Mouse (Mus musculus) olfactory bulb, adult 2 months (tissue): Measurements from ENCODE around the gene Syce3.
"Not testable (repeated sequence)": the region's sequence is repeated elsewhere in the genome, so short reads cannot be mapped to it uniquely, and the experiment has no call there.

Experiments used
- CTCF ChIP-seq: fragments of 200-500 bp; IDR thresholded peaks from 2 replicates; pipeline ENCODE4 v1.5.1; 2012; ENCODE audit warnings: low read depth, mild to moderate bottlenecking, low read length, moderate library complexity; ENCODE audit not compliant: insufficient read depth
- POLR2A ChIP-seq: fragments of 200-500 bp; IDR thresholded peaks from 2 replicates; pipeline ENCODE4 v1.6.1; 2012; ENCODE audit warnings: mild to moderate bottlenecking, low read depth, low read length, moderate library complexity; ENCODE audit not compliant: insufficient read depth

- not testable (repeated sequence) for TF ChIP-seq CTCF, POLR2A
These were observed 20.5 kb upstream of the Syce3 start for GRCm38 (mm10) chr15:89430771-89431170.
